Mouse (Mus musculus) lung, embryonic 16.5 days (tissue): ENCODE data around the gene Gm21118. TPM values are rescaled to one million over a fixed set of nuclear protein-coding genes. Genes with fewer than 3 reads are reported as not detected.
"Not testable (repeated sequence)": the region's sequence is repeated elsewhere in the genome, so short reads cannot be mapped to it uniquely, and the experiment has no call there.

Source experiments
- ATAC-seq: fragments of 200-750 bp; cut with Nextera tagmentation; 2 replicates; pipeline ENCODE4 v1.8.0; 2017; ENCODE audit warnings: low read depth, mild to moderate bottlenecking, moderate library complexity
- H3K27ac ChIP-seq: fragments of 300-500 bp; sonication (generic); 2 replicates; pipeline ENCODE4 v1.5.1; 2014; ENCODE audit warnings: mild to moderate bottlenecking, control low read depth, low read length
- H3K27me3 ChIP-seq: fragments of 300-500 bp; sonication (generic); 2 replicates; pipeline ENCODE4 v1.6.1; 2014; ENCODE audit warnings: low read depth, low read length, mixed read lengths; ENCODE audit not compliant: control insufficient read depth, insufficient read depth
- H3K36me3 ChIP-seq: fragments of 300-500 bp; sonication (generic); 2 replicates; pipeline ENCODE4 v1.6.1; 2014; ENCODE audit warnings: low read length; ENCODE audit not compliant: control insufficient read depth, insufficient read depth
- H3K4me1 ChIP-seq: fragments of 300-500 bp; sonication (generic); replicated peaks from 2 replicates; pipeline ENCODE4 v1.6.1; 2014; ENCODE audit warnings: low read length, mixed read lengths; ENCODE audit not compliant: control insufficient read depth, insufficient read depth
- H3K4me2 ChIP-seq: fragments of 300-500 bp; sonication (generic); 2 replicates; pipeline ENCODE4 v1.6.1; 2014; ENCODE audit warnings: low read depth, low read length, control low read depth
- H3K4me3 ChIP-seq: fragments of 300-500 bp; sonication (generic); 2 replicates; pipeline ENCODE4 v1.5.1; 2014; ENCODE audit warnings: mild to moderate bottlenecking, low read length, control low read depth
- H3K9ac ChIP-seq: fragments of 300-500 bp; sonication (generic); 2 replicates; pipeline ENCODE4 v1.6.1; 2014; ENCODE audit warnings: low read length, control low read depth
- H3K9me3 ChIP-seq: fragments of 300-500 bp; sonication (generic); 2 replicates; pipeline ENCODE4 v1.6.1; 2016; ENCODE audit warnings: low read length; ENCODE audit not compliant: control insufficient read depth
- WGBS: fragments of 180-500 bp; shearing (Covaris S2); extraction: QIAGEN DNeasy Blood & Tissue Kit; methylation state at CpG from one replicate; pipeline ENCODE4 v1.1.7; 2014; 5-methylcytosine and 5-hydroxymethylcytosine counted together
- polyA plus RNA-seq: library from polyadenylated mRNA; unstranded; fragments of >200 nt; fragmentation: Nextera tagmentation; extraction: Ambion mirVana; gene quantifications from 2 replicates; pipeline ENCODE4 v1.2.1, GENCODE M21; 2015

Gene Gm21118
- polyA plus RNA-seq: not detected in 2 replicates

DNA sequence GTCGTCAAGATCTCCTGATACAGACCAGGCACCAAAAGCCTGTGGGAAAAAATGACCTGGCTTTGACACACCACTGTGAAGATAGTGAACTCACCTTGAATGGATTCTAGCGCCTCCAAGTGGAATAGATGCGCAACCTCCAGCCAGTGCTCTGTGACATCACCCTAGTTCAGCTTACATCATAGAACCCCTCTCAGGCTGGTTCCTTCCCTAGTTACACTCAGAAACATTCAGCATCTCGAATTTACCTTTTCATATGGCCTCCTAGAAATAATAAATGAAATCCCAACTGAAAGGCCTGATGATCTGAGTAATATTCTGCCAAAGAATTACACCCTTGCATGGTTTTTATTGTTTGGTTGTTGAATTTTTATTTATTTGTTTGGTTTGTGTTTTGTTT is at the start of gene Gm21118:
Gm21118 (minus strand) TSS at position 101 of the 400 bp plus-strand sequence.
- not testable (repeated sequence) for H3K9ac ChIP-seq, ATAC-seq, H3K4me3 ChIP-seq, H3K4me2 ChIP-seq, H3K27me3 ChIP-seq, H3K27ac ChIP-seq, H3K4me1 ChIP-seq, H3K9me3 ChIP-seq, H3K36me3 ChIP-seq
- WGBS: no CpG with 5 or more reads among the region's 4 CpGs

- not testable (repeated sequence) for H3K4me3 ChIP-seq, H3K27me3 ChIP-seq, H3K9ac ChIP-seq, H3K4me1 ChIP-seq, H3K27ac ChIP-seq, H3K9me3 ChIP-seq, H3K4me2 ChIP-seq, H3K36me3 ChIP-seq, ATAC-seq
- no CpG with 5 or more reads among the region's 2 CpGs for WGBS
These were observed 29.7 kb upstream of the Gm21118 start, which contains the start of the genes Gm29423 and Gm29644 for GRCm38 (mm10) chrY:70303187-70303586. TSS of gene Gm29423 (minus strand) at chrY:70303287. TSS of gene Gm29644 (minus strand) at chrY:70303343.

Other genes with a start within 250 kb of the Gm21118 start
- gene Gm29423, start 29.6 kb upstream of the Gm21118 start, polyA plus RNA-seq: not detected in 2 replicates
- gene Gm29644, start 29.7 kb upstream of the Gm21118 start, polyA plus RNA-seq: not detected in 2 replicates
- gene Gm20888, start 168.2 kb upstream of the Gm21118 start, polyA plus RNA-seq: not detected in 2 replicates